Mouse (Mus musculus): ENCODE data around the gene Grin2c.
A peak's percentile ranks its signal among the peaks of the same experiment; 100 is the strongest.

Gene Grin2c

DNA sequence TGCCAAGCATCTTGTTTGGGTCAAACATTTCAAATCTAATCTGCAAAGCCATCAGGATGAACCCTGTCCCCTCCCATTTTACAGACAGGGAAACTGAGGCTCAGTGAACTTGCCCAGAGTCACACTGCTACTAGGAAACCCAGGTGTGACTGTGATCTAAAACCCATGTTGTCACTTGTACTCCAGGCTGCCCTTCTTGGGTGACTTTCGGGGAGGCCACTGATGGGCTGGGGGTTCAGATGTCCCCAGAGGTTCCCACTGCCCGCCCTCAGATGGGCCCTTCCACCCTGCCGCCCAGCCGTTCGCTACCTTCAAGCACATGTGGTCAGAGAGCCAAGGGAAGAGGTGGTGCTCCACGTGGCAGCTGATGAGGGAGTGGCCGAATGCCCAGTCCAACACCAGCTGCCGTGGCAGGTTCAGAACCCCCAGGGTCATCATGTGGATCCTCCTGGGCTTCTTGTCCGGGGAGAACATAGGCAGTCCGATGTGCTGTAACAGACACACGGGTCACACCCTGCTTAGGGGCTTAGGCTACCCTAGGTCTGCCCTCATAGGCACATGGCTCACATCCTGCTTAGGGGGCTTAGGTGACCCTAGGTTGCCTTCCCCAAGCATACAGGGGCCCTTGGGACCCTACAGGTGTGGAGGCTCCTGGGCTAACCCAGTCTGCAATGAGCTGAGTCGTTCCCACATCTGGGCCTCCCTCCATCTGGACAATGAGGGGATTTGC lies 17.0 kb upstream of the Grin2c start:
- DNase-seq (ENCODE audit: low read depth, low spot score) = no peak

DNA sequence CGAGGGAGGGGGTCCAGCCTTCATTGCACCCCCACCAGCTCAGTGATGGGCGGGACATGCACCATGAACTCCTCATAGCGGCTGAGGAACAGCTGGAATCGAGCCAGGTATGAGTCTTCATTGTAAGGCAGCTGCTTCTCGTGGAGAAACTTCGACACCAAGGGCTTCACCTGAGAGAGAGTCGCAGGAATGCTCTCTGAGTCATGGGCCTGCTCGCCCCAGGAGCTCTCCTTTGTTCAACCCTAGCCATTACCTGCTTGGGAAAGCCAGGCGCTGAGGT lies 16.4 kb upstream of the Grin2c start:
- no peak for DNase-seq (ENCODE audit: low read depth, low spot score)

DNA sequence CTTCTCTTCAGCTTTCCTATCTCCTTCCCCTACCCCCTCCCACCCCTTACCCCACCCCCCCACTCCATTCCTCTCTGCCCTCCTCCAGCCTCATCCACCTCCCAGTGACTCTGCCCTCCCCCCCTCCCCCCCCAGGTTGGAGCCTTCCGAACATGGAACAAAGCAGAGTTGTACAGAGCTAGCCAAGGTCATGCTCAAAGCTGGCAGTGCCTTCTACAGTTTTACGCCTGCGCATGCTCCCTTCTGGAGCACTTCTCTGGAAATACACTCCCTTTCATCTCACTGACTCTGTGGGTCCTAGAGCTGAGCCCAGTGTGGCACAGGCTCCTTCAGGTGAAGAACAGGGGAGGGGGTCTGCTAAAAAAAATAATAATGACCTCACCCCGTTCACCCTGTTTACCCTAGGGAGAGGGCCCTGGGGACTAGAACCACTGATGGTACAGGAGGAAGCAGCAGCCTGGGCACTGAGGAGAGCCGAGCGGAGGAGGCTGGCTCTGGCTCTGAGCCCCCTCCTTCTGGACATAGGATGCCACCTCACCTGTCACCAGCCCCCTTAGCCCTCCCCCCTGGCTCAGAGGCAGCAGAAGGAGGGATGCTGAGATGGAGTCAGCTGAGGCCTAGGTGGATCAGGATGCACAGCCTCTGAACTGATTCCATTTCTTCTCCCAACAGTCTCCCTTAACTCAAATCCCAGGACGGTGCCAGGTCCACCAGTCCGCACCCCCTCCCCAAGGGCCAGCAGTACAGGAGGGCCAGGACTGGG lies 15.9 kb upstream of the Grin2c start:
- no peak for DNase-seq (ENCODE audit: low read depth, low spot score)

DNA sequence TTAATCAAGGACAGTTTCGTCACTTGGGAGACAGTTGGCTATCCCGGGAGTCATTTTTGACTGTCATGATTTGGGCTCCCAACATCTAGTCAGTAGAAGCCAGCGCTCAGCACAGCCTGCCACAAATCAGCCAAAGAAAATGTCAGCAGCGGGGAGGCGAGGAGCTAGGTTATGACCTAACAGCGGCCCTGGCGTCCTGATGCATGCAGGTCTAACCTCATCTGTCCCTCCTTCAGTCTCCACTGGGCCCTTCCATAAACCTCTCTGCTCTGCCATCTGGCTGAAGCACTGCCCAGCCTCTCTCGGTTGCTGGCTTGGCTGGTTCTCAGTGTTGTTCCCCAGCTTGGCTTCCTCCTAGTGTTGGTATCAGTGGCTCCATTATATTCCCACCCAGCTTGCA lies 15.3 kb upstream of the Grin2c start:
- DNase-seq (ENCODE audit: low read depth, low spot score) = no peak

DNA sequence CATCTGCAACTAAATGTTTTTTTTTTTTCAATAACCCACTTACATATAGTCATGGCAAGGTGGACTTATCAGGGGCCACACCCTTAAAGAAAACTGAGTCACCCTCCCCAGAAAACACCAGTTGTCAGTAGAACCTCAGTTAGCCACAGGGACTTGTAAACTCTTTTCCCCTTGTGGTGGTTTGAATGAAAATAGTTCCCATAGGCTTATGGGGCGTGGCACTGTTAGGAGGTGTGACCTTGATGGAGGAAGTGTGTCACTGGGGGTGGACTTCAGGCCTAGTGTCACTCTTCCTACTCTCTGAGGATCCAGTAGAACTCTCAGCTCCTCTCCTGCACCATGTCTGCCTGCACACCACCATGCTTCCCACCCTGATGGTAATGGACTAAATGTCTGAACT lies 12.7 kb upstream of the Grin2c start:
- no peak for DNase-seq (ENCODE audit: low read depth, low spot score)

DNA sequence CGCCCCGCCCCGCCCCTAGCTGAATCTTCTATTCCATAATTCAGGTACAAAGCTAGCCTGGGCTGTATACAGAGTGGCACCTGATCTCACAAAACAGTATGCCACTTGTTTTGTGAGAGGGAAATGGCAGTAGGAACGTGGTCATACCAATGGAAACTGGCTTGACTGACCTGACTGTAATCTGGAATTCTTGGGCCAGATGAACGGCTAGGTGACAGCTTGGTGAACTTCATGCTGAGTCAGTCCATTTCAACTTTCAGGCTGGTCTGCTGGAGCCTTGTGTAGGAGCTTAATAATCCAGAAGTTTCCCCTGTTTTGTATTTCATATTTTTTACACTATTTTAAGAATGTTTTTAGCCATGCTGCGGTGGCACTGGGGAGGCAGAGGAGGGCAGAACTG lies 11.1 kb upstream of the Grin2c start:
- DNase-seq (ENCODE audit: low read depth, low spot score) = no peak

DNA sequence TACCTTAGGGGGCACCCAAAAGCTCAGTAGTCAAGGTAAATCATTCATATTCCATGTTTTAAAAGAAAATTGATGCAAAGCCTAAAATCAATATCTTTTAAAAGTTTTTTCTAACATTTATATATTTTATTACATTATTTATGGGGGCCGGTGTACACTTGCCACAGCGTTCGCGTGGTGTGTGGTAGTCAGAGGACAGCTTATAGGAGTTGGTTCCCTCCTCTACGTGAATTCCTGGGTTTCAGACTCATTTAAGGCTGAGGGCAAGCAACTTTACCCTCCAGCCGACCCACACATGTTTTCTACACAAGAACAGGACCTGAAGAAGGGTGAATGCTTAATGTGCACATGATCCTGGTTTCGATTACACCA lies 10.5 kb upstream of the Grin2c start:
- no peak for DNase-seq (ENCODE audit: low read depth, low spot score)

DNA sequence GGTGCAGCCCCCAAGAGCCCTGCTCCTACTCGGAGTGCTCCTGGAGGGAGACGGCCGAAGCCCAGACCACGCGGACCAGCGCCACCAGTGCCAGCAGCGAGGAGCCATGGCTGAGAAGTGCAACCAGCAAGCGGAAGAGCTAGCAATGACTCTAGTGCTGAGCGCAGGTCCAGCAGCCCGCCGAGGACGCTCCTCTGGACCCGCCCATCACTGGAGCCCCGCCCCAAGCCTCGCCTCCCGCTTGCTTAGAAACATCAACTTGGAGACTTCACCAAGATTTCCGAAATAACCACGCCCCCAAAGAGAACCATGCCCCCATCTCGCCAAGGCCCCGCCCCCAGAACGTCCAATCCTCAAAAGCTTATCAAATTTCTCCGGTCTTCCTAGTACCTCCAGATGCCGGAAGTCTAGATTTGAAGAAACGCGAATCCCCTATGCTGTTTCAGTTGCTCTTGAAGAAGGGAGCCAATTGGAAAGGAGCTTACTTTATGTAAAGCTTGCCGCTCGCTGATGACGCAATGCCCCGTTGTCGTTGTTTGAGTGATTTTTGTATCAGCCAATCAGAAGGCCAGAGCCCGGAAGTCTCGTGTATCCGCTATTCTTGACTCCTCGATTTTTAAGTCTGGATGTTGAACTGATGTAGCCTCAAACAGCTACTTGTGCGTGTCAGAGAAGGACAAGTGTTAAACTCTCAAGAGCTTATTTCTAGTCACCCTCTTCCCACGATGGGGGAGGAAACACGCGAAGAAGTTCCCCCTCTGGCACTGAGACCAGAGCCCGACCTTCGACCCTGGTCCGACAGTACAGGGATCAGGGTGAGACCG lies 9.9 kb upstream of the Grin2c start, which contains the start of gene Fdxr:
TSS of gene Fdxr (minus strand) at position 271 of the 824 bp plus-strand sequence.
- DNase-seq (ENCODE audit: low read depth, low spot score) = peak; percentile 99

DNA sequence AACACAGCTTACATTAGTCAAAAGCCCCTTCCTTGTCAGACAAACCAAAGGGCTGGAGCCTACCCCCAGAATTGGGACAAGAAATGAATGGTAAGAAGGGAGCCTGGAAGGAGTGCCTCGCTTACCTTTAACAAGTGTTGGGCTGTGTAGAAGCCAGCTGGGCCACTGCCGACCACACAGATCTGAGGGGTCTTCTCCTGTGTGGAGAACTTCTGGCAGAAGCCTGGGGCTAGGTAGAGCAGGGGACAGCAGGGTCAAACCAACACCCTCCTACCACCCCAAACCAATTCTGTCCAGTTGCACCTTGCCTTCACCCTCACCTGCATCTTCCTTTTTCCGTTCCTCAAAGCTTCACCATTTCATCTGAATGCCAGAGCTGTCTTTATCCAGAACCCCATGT lies 8.9 kb upstream of the Grin2c start:
- DNase-seq (ENCODE audit: low read depth, low spot score) = no peak

DNA sequence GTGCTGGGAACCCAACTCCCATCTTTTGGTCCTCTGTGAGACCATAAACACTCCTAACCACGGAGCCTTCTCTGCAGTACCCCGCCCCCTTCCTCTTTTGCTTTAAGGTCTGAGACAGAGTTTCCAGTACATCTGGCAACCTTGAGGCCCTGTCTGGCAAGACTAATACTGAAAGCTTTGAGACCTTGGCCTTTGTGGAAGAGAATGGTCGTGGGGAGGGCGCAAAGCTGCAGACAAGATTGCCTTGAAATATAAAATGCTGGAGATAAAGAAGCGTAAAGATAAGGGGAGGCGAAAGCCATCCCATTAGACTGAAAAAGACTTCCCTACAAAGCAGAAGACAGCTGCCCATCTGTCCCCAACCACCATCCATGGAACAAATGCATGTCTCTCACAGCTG lies 8.5 kb upstream of the Grin2c start:
- DNase-seq (ENCODE audit: low read depth, low spot score) = no peak

DNA sequence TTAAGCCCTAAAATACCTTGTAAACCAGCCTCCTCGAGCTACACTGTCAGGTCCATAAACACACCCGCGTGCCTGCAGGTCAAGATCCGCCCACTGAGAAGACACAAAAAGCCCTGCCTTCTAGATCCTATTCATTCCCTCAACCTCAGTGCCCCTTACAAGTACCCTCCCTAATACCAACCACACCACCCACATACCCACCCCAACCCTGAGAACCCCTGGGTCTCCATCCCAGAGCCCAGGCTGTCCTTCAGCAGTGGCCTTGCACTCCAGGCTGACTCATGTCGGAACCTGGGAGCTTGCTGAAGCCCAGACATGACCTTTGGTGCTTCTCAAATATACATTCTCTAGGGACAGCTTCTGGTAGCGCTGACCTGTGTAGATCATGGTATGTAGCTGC lies 7.7 kb upstream of the Grin2c start:
- DNase-seq (ENCODE audit: low read depth, low spot score) = no peak

DNA sequence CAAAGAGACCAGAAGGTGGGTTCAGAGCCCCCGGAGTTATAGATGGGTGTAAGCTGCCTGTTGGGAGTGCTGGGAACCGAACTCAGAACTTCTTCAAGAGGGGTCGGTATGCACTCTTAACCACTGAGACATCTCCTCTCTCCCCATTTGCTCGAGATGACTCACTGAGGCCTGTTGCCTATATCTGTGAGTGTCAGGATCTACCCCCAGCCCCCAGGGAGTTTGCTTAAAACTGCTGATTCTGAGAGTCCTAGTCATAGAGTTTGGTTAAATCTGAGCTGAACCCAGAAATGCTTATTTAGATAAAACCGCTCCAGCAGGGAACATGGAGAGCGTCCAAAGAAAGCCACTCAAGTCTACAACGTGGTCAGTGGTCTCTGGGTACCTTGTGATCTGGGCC lies 7.1 kb upstream of the Grin2c start:
- DNase-seq (ENCODE audit: low read depth, low spot score) = no peak

DNA sequence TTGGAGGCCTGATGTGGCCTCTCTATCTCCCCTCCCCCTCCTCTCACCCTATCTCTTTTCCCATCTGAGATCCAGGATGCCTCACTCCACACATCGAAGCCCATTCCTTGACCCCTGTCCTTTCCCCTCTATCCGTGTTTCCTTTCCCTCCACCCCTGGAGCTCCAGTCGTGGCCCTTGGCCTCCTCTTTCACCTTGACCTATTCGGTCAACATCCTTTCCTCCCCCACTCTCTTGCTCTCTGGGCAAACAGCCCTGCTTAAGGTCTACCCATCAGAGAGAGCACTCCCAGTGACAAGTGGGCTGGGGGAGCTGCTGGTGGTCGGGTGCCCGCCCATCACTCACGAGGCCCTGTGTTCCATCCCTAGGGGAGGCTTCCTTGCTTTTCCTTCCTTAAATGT lies 6.7 kb upstream of the Grin2c start:
- DNase-seq (ENCODE audit: low read depth, low spot score) = no peak

DNA sequence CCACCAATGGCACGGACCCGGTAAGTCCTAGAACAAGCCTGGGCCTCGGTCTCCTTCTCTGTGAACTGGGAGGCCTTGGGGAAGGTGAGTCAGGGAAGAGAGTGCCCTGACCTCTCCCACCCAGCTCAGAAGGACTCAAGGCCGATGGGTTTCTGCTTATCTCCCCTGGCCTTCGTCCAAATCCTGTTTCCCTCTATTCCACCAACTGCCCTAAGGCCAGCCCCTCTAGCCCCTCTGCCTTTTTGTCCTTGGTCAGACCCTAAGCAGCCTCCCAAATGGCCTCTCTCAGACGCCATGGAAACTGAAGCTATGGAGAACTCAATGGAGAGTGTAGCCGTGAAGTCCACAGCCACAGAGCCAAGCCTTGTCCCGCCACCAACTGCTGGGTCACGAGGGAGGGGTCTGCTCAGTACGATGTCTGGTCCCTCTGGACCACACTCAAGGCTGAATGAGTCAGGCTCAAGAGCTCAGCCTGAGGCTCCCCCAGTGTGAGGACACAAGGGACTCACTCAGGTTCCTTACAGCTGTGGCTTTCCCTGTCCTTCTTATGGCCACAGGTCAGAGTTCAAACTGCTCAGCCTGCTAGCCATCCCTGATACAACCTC lies 6.0 kb upstream of the Grin2c start:
- DNase-seq (ENCODE audit: low read depth, low spot score) = no peak

DNA sequence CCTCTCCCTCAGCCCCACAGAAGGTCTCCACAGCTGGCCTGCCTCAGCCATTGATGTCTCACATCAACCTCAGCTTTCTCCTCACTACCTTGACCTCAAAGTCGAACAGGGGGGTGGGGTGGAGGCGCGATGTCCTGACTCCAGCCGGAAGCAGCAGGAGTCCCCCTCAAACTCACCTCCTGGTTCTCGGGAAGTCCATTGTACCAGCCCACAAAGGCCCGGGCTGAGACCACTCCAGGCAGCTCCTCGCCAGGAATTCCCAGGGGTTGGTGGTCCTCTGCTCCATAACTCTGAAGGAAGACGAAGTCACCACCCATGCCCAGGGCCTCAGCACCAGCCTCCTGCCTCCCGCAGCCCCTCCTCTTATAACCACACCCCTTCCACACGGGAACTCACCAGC lies 4.4 kb upstream of the Grin2c start:
- DNase-seq (ENCODE audit: low read depth, low spot score) = no peak

DNA sequence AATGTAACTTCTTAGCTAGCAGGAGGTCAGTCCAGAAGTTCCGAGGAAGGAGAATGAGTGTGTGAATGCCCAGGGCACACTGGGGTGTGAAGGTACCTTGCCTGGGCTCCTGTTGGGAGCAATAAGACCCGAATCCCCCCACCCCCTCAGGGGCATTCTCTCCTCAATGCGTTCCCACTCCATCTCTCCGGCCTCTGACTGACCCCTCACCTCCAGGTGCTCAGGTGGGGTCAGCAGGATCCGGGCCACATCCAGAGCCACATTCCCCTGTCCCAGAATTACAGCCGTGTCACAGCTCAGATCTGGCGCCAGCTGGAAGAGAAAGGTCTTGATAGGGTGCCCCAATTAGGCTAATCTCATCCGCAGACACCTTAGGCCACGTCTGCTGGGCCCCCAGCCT lies 4.0 kb upstream of the Grin2c start:
- no peak for DNase-seq (ENCODE audit: low read depth, low spot score)

DNA sequence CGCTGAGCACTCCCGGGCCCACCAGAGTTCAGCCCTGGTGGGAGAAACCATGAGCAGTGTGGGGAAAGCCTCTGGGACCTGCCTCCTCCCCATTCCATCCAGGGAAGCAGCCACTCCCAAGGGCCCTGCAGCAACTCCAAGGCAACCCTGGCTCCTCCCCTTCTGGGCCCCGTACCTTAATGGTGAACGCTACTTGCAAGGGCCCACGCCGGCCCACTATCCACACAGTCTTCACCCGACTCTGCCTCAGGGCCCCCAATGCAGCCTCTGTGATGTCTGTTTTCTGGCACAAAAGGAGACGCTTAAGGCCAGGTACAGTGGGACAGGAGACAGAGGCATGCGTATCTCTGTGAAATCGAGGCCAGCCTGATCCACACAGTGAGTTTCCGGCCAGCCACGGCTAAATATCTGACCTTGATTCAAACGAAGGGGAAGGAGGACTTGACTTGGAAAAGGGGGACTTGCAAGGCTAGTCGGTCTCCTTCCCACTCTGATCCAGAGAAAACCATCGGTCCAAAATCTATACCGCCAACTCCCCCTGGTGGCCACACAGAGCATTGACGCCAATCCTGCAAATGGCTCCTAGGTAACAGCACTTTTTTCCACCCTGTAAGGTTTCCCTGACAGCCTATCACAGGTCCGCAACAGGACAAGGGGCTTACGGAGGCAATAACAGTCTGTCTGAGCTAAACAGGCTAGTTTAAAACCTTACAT lies 3.3 kb upstream of the Grin2c start:
- peak; percentile 84 for DNase-seq (ENCODE audit: low read depth, low spot score)

DNA sequence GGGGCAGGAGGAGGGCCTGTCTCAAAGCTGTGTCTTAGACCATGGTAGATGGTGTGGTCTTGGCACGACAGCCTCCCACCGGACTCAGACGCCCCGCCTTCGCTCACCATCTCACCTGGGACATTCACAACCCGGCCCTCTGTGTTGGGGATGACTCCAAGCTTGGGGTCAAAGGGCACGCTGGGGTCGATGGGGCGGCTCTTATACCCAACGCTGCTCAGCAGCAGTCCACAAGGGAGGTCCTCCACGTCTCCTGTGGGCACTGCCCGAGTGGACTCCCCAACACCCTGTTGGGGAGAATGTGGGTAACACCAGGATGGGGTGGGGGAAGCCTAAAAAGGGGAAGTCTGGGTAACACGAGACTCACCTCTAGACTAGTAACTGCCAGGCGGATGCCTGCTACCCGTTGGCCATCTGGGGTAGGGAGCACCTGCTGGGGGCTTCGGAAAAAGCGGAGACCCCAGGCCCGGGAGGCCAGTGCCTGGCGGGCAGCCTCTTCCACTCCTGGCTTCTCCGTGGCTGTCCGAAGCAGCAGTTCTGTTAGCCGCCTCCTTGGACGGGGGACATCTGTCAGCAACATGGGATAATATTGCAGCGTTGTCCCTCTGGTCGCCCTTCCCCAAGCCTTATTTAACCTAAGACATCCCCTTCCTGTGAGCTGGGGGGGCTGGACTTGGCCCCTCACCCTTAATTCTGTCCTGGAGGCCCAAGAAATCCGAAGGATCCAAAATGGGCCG lies 2.5 kb upstream of the Grin2c start:
- DNase-seq (ENCODE audit: low read depth, low spot score) = no peak

DNA sequence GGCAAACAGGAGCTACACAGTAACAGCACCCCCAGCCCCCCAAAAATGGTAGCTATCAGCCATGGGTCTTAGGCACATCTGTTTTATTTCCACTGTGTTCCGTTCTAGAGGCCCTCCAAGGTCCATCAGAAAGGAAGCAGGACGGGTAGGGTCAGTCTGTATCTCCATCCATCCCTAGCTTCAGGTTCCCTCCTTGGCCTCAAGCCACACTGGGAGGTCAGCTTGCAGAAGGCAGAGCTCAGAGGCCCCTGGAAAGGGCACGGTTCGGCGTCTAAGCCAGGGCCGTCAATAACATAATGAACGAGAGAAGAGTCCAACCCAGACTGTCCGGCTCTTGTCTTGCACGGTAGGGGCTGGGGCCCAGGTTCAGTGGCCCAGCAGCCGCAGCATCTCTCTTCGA lies 915 bp upstream of the Grin2c start:
- DNase-seq (ENCODE audit: low read depth, low spot score) = no peak

DNA sequence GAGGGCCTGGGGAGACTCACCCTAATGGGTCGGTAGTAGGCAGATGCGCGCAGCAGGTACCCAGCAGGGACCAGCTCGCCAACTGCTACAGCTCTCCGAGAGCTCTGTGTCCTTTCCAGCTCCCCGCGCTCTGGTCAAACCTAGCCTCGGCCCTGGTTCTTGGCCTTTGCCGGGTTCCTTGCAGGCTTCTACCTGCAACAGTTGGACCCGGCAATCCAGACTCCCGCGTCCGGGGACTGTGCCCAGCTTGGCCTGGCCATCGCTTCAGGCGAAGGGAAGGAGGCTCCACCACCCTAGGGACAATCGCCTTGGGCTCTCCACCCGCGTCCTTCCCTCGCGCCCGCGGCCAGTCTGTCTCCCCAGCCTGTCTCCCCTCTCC lies 654 bp downstream of the Grin2c start:
- DNase-seq (ENCODE audit: low read depth, low spot score) = no peak

DNA sequence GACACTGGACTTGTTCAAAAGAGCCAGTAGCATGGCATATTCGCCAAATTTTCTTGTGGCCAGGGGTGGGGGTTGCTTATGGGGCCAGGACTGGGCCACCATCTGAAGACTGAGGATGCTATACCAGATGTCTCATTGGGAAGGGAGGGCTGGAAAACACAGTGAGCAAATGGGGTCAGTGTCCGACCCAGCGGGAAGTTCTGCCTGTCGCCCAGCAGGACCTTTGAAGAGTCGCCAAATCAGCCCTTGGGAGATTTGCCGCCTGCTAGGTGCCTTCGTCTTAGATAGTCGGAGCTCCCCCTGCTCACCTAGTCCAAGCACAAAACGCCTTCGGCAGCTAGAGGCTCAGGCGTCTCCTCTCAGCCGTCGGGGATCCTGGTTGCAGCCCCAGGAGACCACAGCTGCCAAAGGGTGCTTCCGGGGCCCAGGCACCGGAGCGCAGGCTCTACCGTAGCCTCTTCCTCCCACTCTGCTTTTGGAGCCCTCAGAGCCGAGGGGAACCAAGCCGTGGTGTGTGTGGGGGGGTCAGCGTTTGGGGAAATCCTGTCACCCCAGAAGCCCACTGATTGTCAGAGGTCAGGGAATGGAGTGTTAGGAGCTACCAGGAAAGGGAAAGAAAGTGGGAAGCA lies 1.2 kb downstream of the Grin2c start:
- DNase-seq (ENCODE audit: low read depth, low spot score) = no peak

All from forelimb bud, embryonic 11.5 days (tissue).